Comparison of ENCODE assay signal across 9 mouse cellular contexts in genomic region chr1:58956229-58956628, GRCm38 (mm10). TPM values are rescaled to one million over a fixed set of nuclear protein-coding genes. Genes with fewer than 3 reads are reported as not detected.
A peak's percentile ranks its signal among the peaks of the same experiment; 100 is the strongest.
DNase-seq lines count a peak whose midpoint lies in the region; ATAC-seq and TF ChIP-seq lines count a peak whose summit lies in the region.
"Had no signal": no experiment of that assay in that cellular context is flagged by ENCODE, and none has a peak within 500 bp of the region (broad histone marks: within the 10 kb centered on the region; RNA-seq: fewer than 3 reads in every experiment).

No protein-coding gene starts in this region.

- TF ChIP-seq CTCF in layer of hippocampus, adult 2 months (conservative IDR thresholded peaks at IDR 0.05): no peak
- no peak for TF ChIP-seq CTCF in kidney, postnatal 0 days (IDR thresholded peaks at IDR 0.05; ENCODE audit: low read depth)

- no peak overlapping the region for H3K9ac ChIP-seq in kidney, postnatal 0 days (ENCODE audit: low read depth, low read length)
- H3K9ac ChIP-seq in neural tube, embryonic 15.5 days (replicated peaks): no peak overlapping the region

- WGBS in kidney, postnatal 0 days: 56% methylated on average over 9 of the region's 9 CpGs
- 83% methylated on average over 9 of the region's 9 CpGs for WGBS in neural tube, embryonic 15.5 days

- no peaks in the 10 kb centered on the region for H3K9me3 ChIP-seq in kidney, postnatal 0 days (replicated peaks; ENCODE audit: low read length)
- no peaks in the 10 kb centered on the region for H3K9me3 ChIP-seq in neural tube, embryonic 15.5 days (replicated peaks)

- H3K27ac ChIP-seq in layer of hippocampus, adult 2 months: peak overlapping the region; percentile 18; the same call in 1 of the 2 replicates
- no peak overlapping the region for H3K27ac ChIP-seq in kidney, postnatal 0 days
- H3K27ac ChIP-seq in neural tube, embryonic 15.5 days (replicated peaks): no peak overlapping the region

- no peaks in the 10 kb centered on the region for H3K36me3 ChIP-seq in kidney, postnatal 0 days (ENCODE audit: insufficient read depth, low read length)
- H3K36me3 ChIP-seq in neural tube, embryonic 15.5 days: no peaks in the 10 kb centered on the region

- H3K4me1 ChIP-seq in kidney, postnatal 0 days (replicated peaks; ENCODE audit: insufficient read depth, low read length): peaks cover 22% of the 10 kb centered on the region
- H3K4me1 ChIP-seq in neural tube, embryonic 15.5 days: peaks cover 21% of the 10 kb centered on the region

- H3K27me3 ChIP-seq in kidney, postnatal 0 days (ENCODE audit: insufficient read depth, low read length): no peaks in the 10 kb centered on the region
- H3K27me3 ChIP-seq in neural tube, embryonic 15.5 days (replicated peaks): no peaks in the 10 kb centered on the region

- H3K4me3 ChIP-seq in layer of hippocampus, adult 2 months: no peak overlapping the region
- no peak overlapping the region for H3K4me3 ChIP-seq in kidney, postnatal 0 days (replicated peaks; ENCODE audit: low read depth, low read length)
- no peak overlapping the region for H3K4me3 ChIP-seq in neural tube, embryonic 15.5 days (replicated peaks)

- ATAC-seq in kidney, postnatal 0 days (replicated peaks; ENCODE audit: low FRiP score, low read depth): no peak
- no peak for ATAC-seq in neural tube, embryonic 15.5 days (ENCODE audit: low FRiP score)

- no peak for DNase-seq in layer of hippocampus, adult 2 months (ENCODE audit: low spot score in 2 of 2)
- no peak for DNase-seq in layer of hippocampus, adult 8-10 months (ENCODE audit: low spot score in 2 of 2)
- peak; percentile 39 for DNase-seq in kidney, postnatal 0 days (ENCODE audit: low spot score)
- peak; percentile 82 for DNase-seq in lung, postnatal 36 days
- peak; percentile 75 for DNase-seq in thymus, postnatal 4 days
- no peak for DNase-seq in frontal cortex, postnatal 10 days (ENCODE audit: low spot score in 2 of 2)
- DNase-seq in right cerebral cortex, adult 18-20 months: no peak
- DNase-seq: retina, postnatal 1 day had no signal

- no peak overlapping the region for H3K4me2 ChIP-seq in kidney, postnatal 0 days (ENCODE audit: low read length)
- no peak overlapping the region for H3K4me2 ChIP-seq in neural tube, embryonic 15.5 days

RNA-seq across cellular contexts. Expression of gene Trak2, which starts 17.0 kb away (rescaled TPM):
- total RNA-seq in layer of hippocampus, adult 2 months (2021): 100 to 1,000 TPM; 118 to 133 TPM
- 100 to 1,000 TPM; 107 to 129 (median 113) TPM for total RNA-seq in layer of hippocampus, adult 8-10 months (2022)
- polyA plus RNA-seq in kidney, postnatal 0 days (2015; fragmentation: Nextera tagmentation; extraction: Ambion mirVana): 14.1 and 16.2 TPM in 2 replicates
- 13.9 and 14.2 TPM in 2 replicates for polyA plus RNA-seq in neural tube, embryonic 15.5 days (2015; fragmentation: Nextera tagmentation; extraction: Ambion mirVana)

RNA-seq across cellular contexts. Expression of gene Stradb, which starts 17.1 kb away (rescaled TPM):
- 10 to 100 TPM; 37.2 to 44.4 TPM for total RNA-seq in layer of hippocampus, adult 2 months (2021)
- total RNA-seq in layer of hippocampus, adult 8-10 months (2022): 10 to 100 TPM; 29.0 to 40.0 (median 38.1) TPM
- polyA plus RNA-seq in kidney, postnatal 0 days (2015; fragmentation: Nextera tagmentation; extraction: Ambion mirVana): 22.3 and 23.8 TPM in 2 replicates
- polyA plus RNA-seq in neural tube, embryonic 15.5 days (2015; fragmentation: Nextera tagmentation; extraction: Ambion mirVana): 86.3 and 103 TPM in 2 replicates

Comparison
In these comparisons a context has a peak if more than half of its experiments do, and no peak if none do; other contexts are left out.
1. DNase-seq: peak in kidney, postnatal 0 days (single experiment), lung, postnatal 36 days (single experiment) and thymus, postnatal 4 days (single experiment); none in layer of hippocampus, adult 2 months (0 of 2), layer of hippocampus, adult 8-10 months (0 of 2), frontal cortex, postnatal 10 days (0 of 2) and right cerebral cortex, adult 18-20 months (single experiment).